Mouse (Mus musculus) layer of hippocampus, postnatal 10 days (tissue): ENCODE measurements around the gene Pde6c. TPM values are rescaled to one million over a fixed set of nuclear protein-coding genes. Genes with fewer than 3 reads are reported as not detected.

Experiments used
- total RNA-seq, 2 experiments: library from RNA; stranded (reverse); gene quantifications; 2 replicates each; pipeline ENCODE4 v1.2.3; 2021

The Pde6c gene
- total RNA-seq, 2 experiments from 2014 or later: 0.16 to 0.18 TPM

Other genes starting within 250 kb of the Pde6c start
- gene Myof, start 89.2 kb upstream of the Pde6c start, total RNA-seq: 1 to 10 TPM; 6.6 to 8.0 TPM
- gene Cep55, start 77.8 kb upstream of the Pde6c start, total RNA-seq: 1 to 10 TPM; 1.9 to 2.1 TPM
- gene Ffar4, start 35.7 kb upstream of the Pde6c start, total RNA-seq: not detected
- 1 to 10 TPM; 7.9 to 9.2 TPM for gene Rbp4, start 7.5 kb upstream of the Pde6c start, total RNA-seq
- 10 to 100 TPM; 18.5 to 20.8 TPM for gene Fra10ac1, start 91.4 kb downstream of the Pde6c start, total RNA-seq
- gene Lgi1, start 131.8 kb downstream of the Pde6c start, total RNA-seq: 100 to 1,000 TPM; 117 to 133 TPM